Mouse (Mus musculus) layer of hippocampus, adult 8-10 months (tissue): Measurements from ENCODE around the gene Cep57l1. TPM values are rescaled to one million over a fixed set of nuclear protein-coding genes. Genes with fewer than 3 reads are reported as not detected.

ENCODE experiments used
- DNase-seq, 2 experiments: peaks; one replicate each; pipeline ENCODE4 v3.0.0; 2022; ENCODE audit warnings: low spot score in 2 of 2
- total RNA-seq, 4 experiments: library from RNA; stranded (reverse); gene quantifications; 2 replicates each; pipeline ENCODE4 v1.2.4; 2022

Gene Cep57l1
- total RNA-seq, 4 experiments from 2014 or later, result 6.3 to 11.6 (median 9.2) TPM

- no peak for DNase-seq
Observed at GRCm38 (mm10) chr10:41818036-41818732, 8.5 kb upstream of the Cep57l1 start.

GRCm38 (mm10) chr10:41816516-41816915 lies 6.8 kb upstream of the Cep57l1 start:
- DNase-seq, result no peak

DNA sequence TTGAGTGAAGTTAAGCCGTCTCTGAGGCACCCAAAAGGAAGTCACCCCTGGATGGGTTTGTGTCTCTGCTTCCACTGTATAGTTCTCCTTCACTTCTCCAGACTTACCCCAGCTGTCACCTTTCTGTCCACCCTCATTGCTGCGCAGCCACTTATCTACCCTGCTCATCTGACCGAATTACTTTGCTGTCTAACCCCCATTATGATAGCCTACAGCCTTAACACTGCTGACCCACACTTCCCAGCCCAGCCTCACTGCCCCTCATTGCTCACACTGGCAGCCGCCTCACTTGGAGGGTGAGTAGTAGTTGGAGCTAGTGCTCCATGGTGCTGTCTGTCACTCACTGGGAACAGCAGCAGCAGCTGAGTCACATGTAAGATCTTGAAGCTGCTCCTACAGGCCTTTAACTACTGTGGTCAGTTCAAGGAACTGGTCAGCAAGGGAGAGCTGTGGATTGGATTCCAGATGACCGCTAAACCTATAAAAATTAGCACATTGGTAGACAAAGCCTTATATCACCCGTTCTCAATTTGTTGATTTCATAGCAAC lies 4.7 kb upstream of the Cep57l1 start:
- no peak for DNase-seq

GRCm38 (mm10) chr10:41812566-41812965 lies 2.9 kb upstream of the Cep57l1 start:
- DNase-seq, result no peak

GRCm38 (mm10) chr10:41810564-41811455 lies 1.1 kb upstream of the Cep57l1 start:
- no peak for DNase-seq

GRCm38 (mm10) chr10:41809080-41809770 lies 446 bp downstream of the Cep57l1 start:
- peak in 1 of 2 experiments; percentile 90 for DNase-seq

GRCm38 (mm10) chr10:41805729-41806355 lies 3.8 kb downstream of the Cep57l1 start:
- DNase-seq, result no peak

DNA sequence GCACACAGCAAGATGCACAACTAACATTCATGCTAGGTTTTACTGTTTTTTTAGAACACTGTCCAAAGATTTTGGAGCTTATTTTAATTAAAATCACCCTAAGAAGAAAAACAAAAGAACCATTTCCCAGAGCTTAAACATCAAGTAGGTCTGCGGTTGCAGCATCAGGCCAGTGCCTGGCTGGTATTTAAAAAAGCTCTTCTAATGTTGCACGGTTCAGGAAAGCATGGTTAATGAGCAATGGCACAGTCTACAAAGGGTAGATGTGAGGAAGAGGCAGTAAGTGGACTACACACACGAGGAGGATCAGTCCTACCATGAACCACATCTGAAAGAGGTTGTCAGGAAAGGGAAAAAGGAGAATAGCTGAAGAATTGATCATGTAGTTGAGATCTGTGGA lies 5.0 kb downstream of the Cep57l1 start:
- no peak for DNase-seq

DNA sequence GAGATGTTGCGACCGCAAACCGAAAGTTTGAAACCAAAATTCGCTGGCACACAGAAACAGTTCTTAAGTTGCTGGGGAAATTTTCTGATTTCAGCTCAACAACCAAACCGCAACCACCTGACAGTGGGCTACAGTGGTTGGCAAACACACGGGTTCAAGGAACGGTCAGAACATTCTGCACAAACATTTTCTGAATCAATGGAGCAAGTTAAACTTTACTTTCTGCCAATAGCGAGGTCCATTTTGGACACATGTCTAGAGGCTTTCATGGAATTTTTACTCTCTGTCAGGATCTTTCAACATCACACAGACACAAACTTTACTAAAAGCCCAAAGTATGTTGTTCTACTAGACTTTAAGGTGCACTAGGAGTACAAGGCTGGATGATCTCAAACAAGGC lies 6.2 kb downstream of the Cep57l1 start:
- DNase-seq, result no peak

- no peak for DNase-seq
Observed at GRCm38 (mm10) chr10:41797253-41797652, 12.4 kb downstream of the Cep57l1 start.

DNA sequence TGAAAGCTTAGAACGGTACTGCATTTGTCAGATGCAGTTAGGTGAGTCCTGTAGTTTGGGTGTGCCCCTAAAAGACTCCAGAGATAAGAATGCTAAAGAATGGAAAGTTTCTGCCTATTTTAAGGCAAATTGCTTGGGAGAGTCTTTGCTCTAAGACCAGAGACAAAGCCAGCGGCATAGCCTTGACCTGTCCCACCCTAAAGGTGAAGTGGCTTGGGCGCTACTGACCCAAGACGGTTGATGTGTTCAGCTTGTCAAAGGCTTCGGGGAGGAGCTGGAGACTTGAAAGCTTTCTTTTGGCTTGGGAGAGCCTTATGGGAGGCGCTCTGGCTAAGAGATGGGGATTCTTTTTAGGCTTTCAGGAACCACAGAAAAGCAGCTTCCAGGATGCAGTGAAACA lies 17.3 kb downstream of the Cep57l1 start:
- DNase-seq, result no peak

DNA sequence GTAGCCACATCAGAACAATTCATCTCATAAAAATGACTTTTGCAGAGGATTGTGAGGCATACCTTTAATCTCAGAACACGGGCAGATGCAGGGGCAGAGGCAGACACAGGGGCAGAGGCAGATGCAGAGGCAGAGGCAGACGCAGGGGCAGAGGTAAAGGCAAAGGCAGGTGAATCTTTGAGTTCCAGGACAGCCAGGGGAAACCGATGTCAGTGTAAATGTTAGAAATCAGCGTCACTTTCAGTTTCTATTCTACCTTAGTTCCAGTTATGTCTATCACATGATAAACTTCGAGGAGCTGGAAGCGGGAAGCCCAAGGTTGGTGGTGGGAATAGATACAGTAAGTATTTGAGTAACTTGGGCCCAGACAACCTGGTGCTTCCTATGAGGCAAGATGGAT lies 42.4 kb downstream of the Cep57l1 start:
- no peak for DNase-seq

- DNase-seq, result no peak
Observed at GRCm38 (mm10) chr10:41766280-41766679, 43.4 kb downstream of the Cep57l1 start.

GRCm38 (mm10) chr10:41765586-41765985 lies 44.1 kb downstream of the Cep57l1 start:
- DNase-seq, result no peak

- no peak for DNase-seq
Observed at GRCm38 (mm10) chr10:41763741-41764385, 45.8 kb downstream of the Cep57l1 start.

GRCm38 (mm10) chr10:41760866-41761265 lies 48.8 kb downstream of the Cep57l1 start:
- no peak for DNase-seq

GRCm38 (mm10) chr10:41758041-41758440 lies 51.6 kb downstream of the Cep57l1 start:
- no peak for DNase-seq

- DNase-seq, result no peak
Observed at GRCm38 (mm10) chr10:41757226-41757625, 52.4 kb downstream of the Cep57l1 start.

DNA sequence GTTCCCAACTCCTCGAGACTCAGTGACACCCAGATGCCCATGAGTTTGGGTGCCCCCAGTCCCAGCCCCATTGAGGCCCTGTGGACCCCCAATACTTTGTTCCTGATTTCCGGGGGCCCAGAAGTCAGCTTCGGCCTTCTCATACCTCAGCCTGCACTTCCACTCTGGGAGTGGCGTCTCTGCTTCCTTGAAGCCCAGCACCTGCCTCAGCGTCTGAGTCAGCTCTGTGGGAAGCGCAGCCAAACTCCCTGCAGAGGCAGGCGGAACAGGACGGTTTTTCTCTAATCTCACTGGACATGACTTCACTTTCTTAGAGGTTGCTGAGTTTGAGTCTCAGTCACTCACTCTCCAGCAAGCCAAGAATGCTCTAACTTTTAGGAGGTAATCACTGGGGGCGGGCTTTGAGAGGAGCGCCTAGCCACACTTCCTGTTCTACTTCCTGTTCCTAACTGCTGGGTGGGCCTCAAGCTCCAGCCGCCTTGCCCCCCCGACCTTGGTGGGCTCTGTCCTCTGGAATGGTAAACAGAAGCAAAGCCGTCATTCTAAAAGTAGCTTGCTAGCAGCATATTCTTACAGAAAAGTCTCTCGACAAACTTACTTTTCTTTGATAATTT lies 57.7 kb downstream of the Cep57l1 start:
- DNase-seq, result no peak

DNA sequence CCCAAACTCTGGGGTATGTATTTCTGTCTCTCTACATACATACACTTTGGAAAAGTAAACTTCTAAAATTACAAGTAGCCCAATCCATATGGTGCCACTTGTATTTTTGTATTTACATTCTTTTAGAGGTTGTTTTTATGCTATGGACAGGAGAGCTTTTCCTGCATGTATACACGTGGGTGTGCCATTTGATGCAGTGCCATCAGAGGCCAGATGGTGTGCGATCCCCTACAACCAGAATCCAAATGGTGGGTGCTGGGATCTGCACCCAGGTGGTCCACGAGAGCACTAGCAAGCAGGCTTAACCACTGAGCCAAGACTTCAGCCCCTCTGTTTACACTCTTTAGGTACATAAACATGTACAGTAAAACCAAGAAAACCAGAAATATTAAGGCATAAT lies 60.4 kb downstream of the Cep57l1 start:
- no peak for DNase-seq
